Mouse (Mus musculus): ENCODE results near the gene Blnk. TPM values are rescaled to one million over a fixed set of nuclear protein-coding genes. Genes with fewer than 3 reads are reported as not detected.

Blnk gene
- total RNA-seq, 2 experiments from 2014 or later = 0.86 to 1.2 TPM

- intact Hi-C loops (cut with DNase I) = loop anchor here (1.0 to 10.0 kb wide), 2 partner anchors 53 to 261 kb away; no protein-coding TSS in a partner anchor
- peak; percentile 34 for DNase-seq
- Histone ChIP-seq H3K27ac (no peak overlapping the region), H3K4me3 (peak overlapping the region; percentile 46)
- peak; percentile 77 for TF ChIP-seq CTCF (IDR thresholded peaks at IDR 0.05)
Observed at GRCm38 (mm10) chr19:41015951-41016716, 21.8 kb upstream of the Blnk start.

DNA sequence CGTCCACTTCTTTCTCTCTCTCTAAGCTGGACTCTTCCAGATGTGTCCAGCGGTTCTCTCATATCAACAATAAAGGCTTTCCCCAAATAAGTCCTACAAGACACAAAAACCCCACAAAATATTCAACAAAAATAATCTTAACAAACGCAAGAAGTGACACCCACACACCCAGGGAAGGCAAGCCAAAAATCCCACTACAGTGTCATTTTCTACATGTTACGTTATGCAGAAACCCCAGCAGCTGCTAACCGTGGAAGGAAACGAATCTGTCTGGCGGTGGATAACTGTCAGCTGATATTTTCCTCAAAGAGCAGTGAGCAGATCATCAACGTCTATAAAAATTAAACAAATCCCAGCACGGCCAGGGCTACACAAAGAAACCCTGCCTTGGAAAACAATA, 19.7 kb upstream of the Blnk start:
- no peak for TF ChIP-seq CTCF (IDR thresholded peaks at IDR 0.05)
- Histone ChIP-seq H3K27ac (no peak overlapping the region), H3K4me3 (no peak overlapping the region)
- intact Hi-C loops (cut with DNase I) = loop anchor here (10.0 kb wide), 1 partner anchor 259 kb away; no protein-coding TSS in a partner anchor
- DNase-seq = no peak

DNA sequence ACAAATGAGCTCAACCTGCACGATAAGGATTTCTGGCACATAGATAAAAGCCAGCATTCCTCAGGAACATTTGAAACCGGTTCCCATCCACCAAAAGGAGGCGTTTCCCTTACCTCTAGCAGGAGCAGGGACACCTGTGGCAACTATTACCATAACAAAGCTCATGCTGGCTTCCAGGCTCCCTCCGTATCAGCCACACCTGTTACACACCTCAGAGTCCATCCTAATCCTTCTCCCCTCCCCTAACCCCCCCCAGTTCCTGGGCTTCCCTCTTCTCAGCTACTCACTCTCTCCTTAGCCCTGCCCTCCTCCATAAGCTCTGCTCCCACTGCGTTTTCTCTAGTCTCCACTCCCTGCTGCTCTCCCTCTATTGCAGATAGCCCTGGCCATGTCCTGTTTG, 19.3 kb upstream of the Blnk start:
- intact Hi-C loops (cut with DNase I) = loop anchor here (10.0 kb wide), 1 partner anchor 259 kb away; no protein-coding TSS in a partner anchor
- Histone ChIP-seq H3K4me3 (no peak overlapping the region), H3K27ac (no peak overlapping the region)
- TF ChIP-seq CTCF (IDR thresholded peaks at IDR 0.05) = no peak
- DNase-seq = no peak

DNA sequence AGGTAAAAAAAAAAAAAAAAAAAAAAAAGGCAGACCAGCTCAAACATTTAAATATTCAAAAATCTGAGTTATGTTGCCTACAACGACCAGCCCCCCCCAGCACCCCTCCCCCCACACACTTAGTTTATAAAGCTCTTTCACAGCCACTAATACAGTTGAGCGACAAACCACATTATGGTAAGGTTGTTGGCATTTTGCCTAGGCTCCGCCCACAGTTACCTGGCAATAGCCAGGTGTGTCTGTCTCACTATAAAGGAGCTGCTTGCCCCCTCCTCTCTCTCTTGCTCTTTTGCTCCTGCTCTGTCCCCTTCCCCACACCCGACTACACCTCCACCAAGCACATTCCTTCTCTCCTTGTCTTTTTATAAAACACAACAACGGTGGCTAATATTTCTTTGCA, 17.3 kb upstream of the Blnk start:
- Histone ChIP-seq H3K4me3 (no peak overlapping the region), H3K27ac (no peak overlapping the region)
- intact Hi-C loops (cut with DNase I) = loop anchor here (10.0 kb wide), 1 partner anchor 257 kb away; no protein-coding TSS in a partner anchor
- no peak for DNase-seq
- TF ChIP-seq CTCF (IDR thresholded peaks at IDR 0.05) = no peak

- no peak overlapping the region for H3K4me3 ChIP-seq
- intact Hi-C loops (cut with DNase I) = no loop called here
- no peak overlapping the region for H3K27ac ChIP-seq
- no peak for TF ChIP-seq CTCF (IDR thresholded peaks at IDR 0.05)
- no peak for DNase-seq
Observed at GRCm38 (mm10) chr19:41008674-41009395, 14.5 kb upstream of the Blnk start.

- no peak for TF ChIP-seq CTCF (IDR thresholded peaks at IDR 0.05)
- no peak for DNase-seq
- Histone ChIP-seq H3K27ac (no peak overlapping the region), H3K4me3 (no peak overlapping the region)
- intact Hi-C loops (cut with DNase I) = no loop called here
Observed at GRCm38 (mm10) chr19:41007733-41008132, 13.4 kb upstream of the Blnk start.

GRCm38 (mm10) chr19:41007326-41007725, 13.0 kb upstream of the Blnk start:
- TF ChIP-seq CTCF (IDR thresholded peaks at IDR 0.05) = no peak
- no peak overlapping the region for H3K27ac ChIP-seq
- intact Hi-C loops (cut with DNase I) = no loop called here
- peak; percentile 40 for DNase-seq
- H3K4me3 ChIP-seq = no peak overlapping the region

DNA sequence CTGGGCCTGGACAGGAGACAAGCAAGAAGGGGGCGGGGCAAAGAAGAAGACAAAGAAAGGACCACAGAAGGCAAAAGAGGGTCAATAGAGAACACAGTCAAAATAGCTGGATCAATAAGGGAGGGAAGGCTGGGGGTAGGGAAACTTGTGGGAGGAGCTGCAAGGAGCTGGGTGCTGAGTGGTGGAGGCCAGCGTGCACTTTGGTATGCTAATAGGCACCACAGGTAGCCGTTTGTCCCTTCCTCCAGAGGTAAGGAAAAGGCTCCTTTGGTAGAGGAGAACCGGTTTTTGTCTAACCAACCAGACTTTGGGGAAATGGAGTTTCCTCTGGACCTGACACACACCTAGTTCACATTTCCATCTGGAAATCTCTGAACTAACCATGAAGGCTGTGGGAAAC, 12.3 kb upstream of the Blnk start:
- intact Hi-C loops (cut with DNase I) = no loop called here
- no peak for TF ChIP-seq CTCF (IDR thresholded peaks at IDR 0.05)

GRCm38 (mm10) chr19:41003694-41004315, 9.5 kb upstream of the Blnk start:
- intact Hi-C loops (cut with DNase I) = no loop called here

More for the DNA sequence above, 12.3 kb upstream of the Blnk start:
- Histone ChIP-seq H3K4me3 (no peak overlapping the region), H3K27ac (peak overlapping the region; percentile 31)
- DNase-seq = no peak

DNA sequence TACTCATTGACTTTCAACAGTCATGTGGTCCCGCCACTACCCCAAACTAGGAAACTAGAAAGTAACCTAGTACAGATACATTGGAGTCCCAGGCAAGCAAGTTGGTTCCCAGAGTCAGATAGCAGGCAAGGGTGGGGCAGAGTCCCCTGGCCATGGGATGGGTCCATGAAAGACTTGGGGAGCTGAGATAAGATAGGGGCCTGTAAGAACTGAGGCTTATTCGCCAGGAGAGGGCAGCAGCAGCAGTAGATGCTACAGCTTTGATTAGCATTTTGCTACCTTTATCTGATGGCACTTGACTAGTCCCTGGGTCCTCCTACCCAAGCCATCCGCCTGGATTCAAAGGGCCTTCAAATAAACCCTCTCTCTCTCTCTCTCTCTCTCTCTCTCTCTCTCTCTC, 5.2 kb upstream of the Blnk start:
- no peak overlapping the region for H3K4me3 ChIP-seq
- intact Hi-C loops (cut with DNase I) = no loop called here
- no peak overlapping the region for H3K27ac ChIP-seq
- no peak for DNase-seq
- TF ChIP-seq CTCF (IDR thresholded peaks at IDR 0.05) = no peak

More at GRCm38 (mm10) chr19:41003694-41004315, 9.5 kb upstream of the Blnk start:
- DNase-seq = no peak
- no peak overlapping the region for H3K27ac ChIP-seq
- H3K4me3 ChIP-seq = no peak overlapping the region
- no peak for TF ChIP-seq CTCF (IDR thresholded peaks at IDR 0.05)

DNA sequence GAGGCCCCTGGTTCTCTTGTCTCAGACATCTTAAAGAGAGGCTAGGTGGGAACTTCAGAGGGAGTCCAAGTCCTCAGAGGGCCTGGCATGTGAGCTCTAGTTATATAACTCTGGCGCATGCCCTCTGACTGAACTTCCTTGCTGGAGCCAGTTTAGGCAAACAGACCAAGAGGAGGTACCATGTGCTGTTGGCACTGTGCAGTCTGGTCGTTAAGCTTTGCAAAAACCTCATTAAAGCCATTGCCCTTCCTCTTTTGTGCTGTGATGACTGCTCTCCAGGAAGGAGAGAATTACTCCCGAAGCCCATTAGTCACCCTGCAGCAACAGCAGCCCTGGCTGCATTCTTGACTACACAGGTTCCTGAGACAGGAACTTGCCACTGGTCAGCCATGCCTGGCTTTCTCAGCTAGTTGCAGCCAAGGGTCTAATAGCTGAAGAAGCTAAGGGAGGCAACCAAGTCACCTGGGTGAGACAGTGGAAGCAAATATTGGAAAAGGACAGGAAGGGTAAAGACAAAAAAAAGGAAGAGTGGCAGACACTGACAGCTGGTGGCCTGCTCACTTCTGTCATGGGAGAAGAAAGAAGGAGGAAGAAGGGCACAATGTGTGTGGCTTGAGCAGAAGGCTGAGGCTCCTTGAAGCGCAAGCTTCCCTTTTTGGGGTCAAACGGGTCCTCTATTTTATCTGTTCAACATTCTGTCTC, 4.3 kb upstream of the Blnk start:
- intact Hi-C loops (cut with DNase I) = no loop called here

GRCm38 (mm10) chr19:40996722-40997121, 2.4 kb upstream of the Blnk start:
- intact Hi-C loops (cut with DNase I) = no loop called here
- Histone ChIP-seq H3K4me3 (no peak overlapping the region), H3K27ac (no peak overlapping the region)
- DNase-seq = no peak
- TF ChIP-seq CTCF (IDR thresholded peaks at IDR 0.05) = no peak

More for the DNA sequence above, 4.3 kb upstream of the Blnk start:
- H3K4me3 ChIP-seq = no peak overlapping the region
- DNase-seq = peak; percentile 27
- no peak for TF ChIP-seq CTCF (IDR thresholded peaks at IDR 0.05)
- H3K27ac ChIP-seq = no peak overlapping the region

Data from gastrocnemius, adult 2 months (tissue).